Mouse (Mus musculus): Measurements from ENCODE around the gene Polr2m.

DNA sequence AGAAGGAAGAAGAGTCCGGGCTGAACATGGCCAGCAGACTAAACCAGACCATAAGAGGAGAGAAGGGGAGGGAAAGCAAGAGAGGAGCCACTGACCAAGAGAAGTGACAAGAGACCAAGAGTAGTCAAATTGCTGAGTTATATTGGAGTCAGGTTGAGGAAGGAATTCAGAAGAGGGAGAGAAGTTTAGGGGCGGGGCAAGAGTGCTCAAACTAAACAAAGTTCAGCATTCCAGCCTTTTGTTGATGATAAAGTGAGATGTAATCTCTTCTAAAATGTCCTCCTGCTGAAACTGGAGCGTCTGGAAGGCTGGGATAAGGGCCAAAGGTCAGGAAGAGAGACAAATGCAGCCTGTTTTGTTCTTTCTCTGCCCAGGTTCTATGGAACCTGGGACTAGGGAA lies 4.3 kb upstream of the Polr2m start:
- no peak for TF ChIP-seq CTCF (IDR thresholded peaks at IDR 0.05; ENCODE audit: low read depth)
- no peak for TF ChIP-seq EP300 (IDR thresholded peaks at IDR 0.05; ENCODE audit: low read depth)

All from heart, postnatal 0 days (tissue).